Mouse (Mus musculus): ENCODE measurements at regions not wholly inside any gene's neighbourhood (a gene's known extent, or its start where the extent isn't known, plus 50 kb on each side); places are given as distances from the start of the nearest gene placed in this dataset.

- H3K4me3 ChIP-seq (ENCODE audit: low read depth, low read length) = no peak overlapping the region
- H3K9ac ChIP-seq (ENCODE audit: low read length) = no peak overlapping the region
- H3K36me3 ChIP-seq (ENCODE audit: control insufficient read depth, insufficient read depth, low read length) = no peaks in the 10 kb centered on the region
- no peak overlapping the region for H3K27ac ChIP-seq (replicated peaks; ENCODE audit: low read depth, low read length)
- H3K27me3 ChIP-seq (ENCODE audit: control insufficient read depth, insufficient read depth, low read length) = peaks cover 9% of the 10 kb centered on the region
- DNase-seq (ENCODE audit: low spot score) = no peak
- 52% methylated on average over 8 of the region's 8 CpGs for WGBS
- H3K4me1 ChIP-seq (ENCODE audit: control insufficient read depth, insufficient read depth, low read length) = no peaks in the 10 kb centered on the region
- no peaks in the 10 kb centered on the region for H3K9me3 ChIP-seq (ENCODE audit: control insufficient read depth, low read length)
- no peak for ATAC-seq (ENCODE audit: insufficient number of reproducible peaks, low FRiP score, low TSS enrichment, low read depth)
- no peak overlapping the region for H3K4me2 ChIP-seq (ENCODE audit: low read depth, severe bottlenecking)
Measured at GRCm38 (mm10) chr4:45585188-45585820, 53.0 kb upstream of the Shb start.

- ATAC-seq (ENCODE audit: insufficient number of reproducible peaks, low FRiP score, low TSS enrichment, low read depth) = no peak
- H3K27ac ChIP-seq (replicated peaks; ENCODE audit: low read depth, low read length) = no peak overlapping the region
- H3K4me2 ChIP-seq (ENCODE audit: low read depth, severe bottlenecking) = no peak overlapping the region
- H3K4me1 ChIP-seq (ENCODE audit: control insufficient read depth, insufficient read depth, low read length) = no peaks in the 10 kb centered on the region
- WGBS = 45% methylated on average over 4 of the region's 4 CpGs
- no peaks in the 10 kb centered on the region for H3K9me3 ChIP-seq (ENCODE audit: control insufficient read depth, low read length)
- peaks cover 8% of the 10 kb centered on the region for H3K27me3 ChIP-seq (ENCODE audit: control insufficient read depth, insufficient read depth, low read length)
- no peak for DNase-seq (ENCODE audit: low spot score)
- no peak overlapping the region for H3K4me3 ChIP-seq (ENCODE audit: low read depth, low read length)
- H3K9ac ChIP-seq (ENCODE audit: low read length) = no peak overlapping the region
- H3K36me3 ChIP-seq (ENCODE audit: control insufficient read depth, insufficient read depth, low read length) = no peaks in the 10 kb centered on the region
Measured at GRCm38 (mm10) chr4:45583966-45584365, 51.7 kb upstream of the Shb start.

- 75% methylated on average over 5 of the region's 5 CpGs for WGBS
- H3K4me3 ChIP-seq (ENCODE audit: low read depth, low read length) = no peak overlapping the region
- ATAC-seq (ENCODE audit: insufficient number of reproducible peaks, low FRiP score, low TSS enrichment, low read depth) (no peak), DNase-seq (ENCODE audit: low spot score) (no peak)
- H3K9me3 ChIP-seq (ENCODE audit: control insufficient read depth, low read length) = no peaks in the 10 kb centered on the region
- no peaks in the 10 kb centered on the region for H3K36me3 ChIP-seq (ENCODE audit: control insufficient read depth, insufficient read depth, low read length)
- H3K4me1 ChIP-seq (ENCODE audit: control insufficient read depth, insufficient read depth, low read length) = peaks cover 9% of the 10 kb centered on the region; the same call in 1 of the 2 replicates
- no peak overlapping the region for H3K27ac ChIP-seq (replicated peaks; ENCODE audit: low read depth, low read length)
- H3K27me3 ChIP-seq (ENCODE audit: control insufficient read depth, insufficient read depth, low read length) = peaks cover 8% of the 10 kb centered on the region
- no peak overlapping the region for H3K9ac ChIP-seq (ENCODE audit: low read length)
- no peak overlapping the region for H3K4me2 ChIP-seq (ENCODE audit: low read depth, severe bottlenecking)
Measured at GRCm38 (mm10) chr4:45582496-45582895, 50.2 kb upstream of the Shb start.

All from limb, embryonic 11.5 days (tissue).